Mouse (Mus musculus): ENCODE data around the gene Ctu2. TPM values are rescaled to one million over a fixed set of nuclear protein-coding genes. Genes with fewer than 3 reads are reported as not detected.
A peak's percentile ranks its signal among the peaks of the same experiment; 100 is the strongest.

Ctu2 gene
- total RNA-seq, 2 experiments from 2014 or later: 16.2 to 22.4 TPM

- peak; percentile 62 for DNase-seq
Observed at GRCm38 (mm10) chr8:122451161-122451703, 24.7 kb upstream of the Ctu2 start.

GRCm38 (mm10) chr8:122452154-122452553 is 23.8 kb upstream of the Ctu2 start:
- DNase-seq: no peak

GRCm38 (mm10) chr8:122454409-122454808 is 21.5 kb upstream of the Ctu2 start:
- no peak for DNase-seq

- DNase-seq: no peak
Observed at GRCm38 (mm10) chr8:122457171-122457570, 18.8 kb upstream of the Ctu2 start.

GRCm38 (mm10) chr8:122459218-122459900 is 16.6 kb upstream of the Ctu2 start:
- DNase-seq: peak; percentile 54

GRCm38 (mm10) chr8:122459990-122460389 is 16.0 kb upstream of the Ctu2 start:
- no peak for DNase-seq

- DNase-seq: peak; percentile 50
Observed at GRCm38 (mm10) chr8:122460524-122461472, 15.1 kb upstream of the Ctu2 start, which contains the start of gene Snai3. Gene Snai3 (minus strand): TSS chr8:122460733.

- DNase-seq: no peak
Observed at GRCm38 (mm10) chr8:122461473-122462148, 14.3 kb upstream of the Ctu2 start.

- no peak for DNase-seq
Observed at GRCm38 (mm10) chr8:122462510-122462909, 13.4 kb upstream of the Ctu2 start.

GRCm38 (mm10) chr8:122463651-122464640 is 12.0 kb upstream of the Ctu2 start:
- no peak for DNase-seq

- no peak for DNase-seq
Observed at GRCm38 (mm10) chr8:122464985-122465384, 11.0 kb upstream of the Ctu2 start.

GRCm38 (mm10) chr8:122467816-122468215 is 8.1 kb upstream of the Ctu2 start:
- no peak for DNase-seq

- DNase-seq: no peak
Observed at GRCm38 (mm10) chr8:122469407-122469806, 6.5 kb upstream of the Ctu2 start.

- DNase-seq: no peak
Observed at GRCm38 (mm10) chr8:122469965-122470364, 6.0 kb upstream of the Ctu2 start.

- no peak for DNase-seq
Observed at GRCm38 (mm10) chr8:122470691-122471090, 5.3 kb upstream of the Ctu2 start.

- no peak for DNase-seq
Observed at GRCm38 (mm10) chr8:122473911-122474421, 2.0 kb upstream of the Ctu2 start.

GRCm38 (mm10) chr8:122474951-122475560 is 887 bp upstream of the Ctu2 start:
- peak; percentile 64 for DNase-seq

GRCm38 (mm10) chr8:122482448-122482847 is 6.5 kb downstream of the Ctu2 start:
- no peak for DNase-seq

GRCm38 (mm10) chr8:122483877-122484276 is 7.9 kb downstream of the Ctu2 start:
- no peak for DNase-seq

- no peak for DNase-seq
Observed at GRCm38 (mm10) chr8:122484831-122485230, 8.9 kb downstream of the Ctu2 start.

- DNase-seq: no peak
Observed at GRCm38 (mm10) chr8:122488387-122488786, 12.4 kb downstream of the Ctu2 start.

All from heart, postnatal 4 days (tissue).